Mouse (Mus musculus) heart, embryonic 11.5 days (tissue): ENCODE data around the gene Dand5. TPM values are rescaled to one million over a fixed set of nuclear protein-coding genes. Genes with fewer than 3 reads are reported as not detected.

Source experiments
- ATAC-seq: fragments of 200-750 bp; cut with Nextera tagmentation; replicated peaks from 2 replicates; pipeline ENCODE4 v1.8.0; 2017; ENCODE audit warnings: moderate library complexity; ENCODE audit not compliant: insufficient number of reproducible peaks, low FRiP score, low TSS enrichment
- H3K27ac ChIP-seq: fragments of 300-500 bp; sonication (generic); 2 replicates; pipeline ENCODE4 v1.5.1; 2014; ENCODE audit warnings: mild to moderate bottlenecking, low read depth, low read length
- H3K27me3 ChIP-seq: fragments of 300-500 bp; sonication (generic); 2 replicates; pipeline ENCODE4 v1.6.1; 2014; ENCODE audit warnings: mild to moderate bottlenecking, low read length, mixed read lengths; ENCODE audit not compliant: control insufficient read depth, insufficient read depth
- H3K36me3 ChIP-seq: fragments of 300-500 bp; sonication (generic); 2 replicates; pipeline ENCODE4 v1.6.1; 2014; ENCODE audit warnings: mild to moderate bottlenecking, low read length, moderate library complexity, mixed read lengths; ENCODE audit not compliant: control insufficient read depth, insufficient read depth
- H3K4me1 ChIP-seq: fragments of 300-500 bp; sonication (generic); 2 replicates; pipeline ENCODE4 v1.6.1; 2014; ENCODE audit warnings: low read length; ENCODE audit not compliant: control insufficient read depth, insufficient read depth
- H3K4me2 ChIP-seq: fragments of 300-500 bp; sonication (generic); 2 replicates; pipeline ENCODE4 v1.6.1; 2014; ENCODE audit warnings: mild to moderate bottlenecking, moderate library complexity
- H3K4me3 ChIP-seq: fragments of 300-500 bp; sonication (generic); 2 replicates; pipeline ENCODE4 v1.5.1; 2014; ENCODE audit warnings: low read depth, low read length
- H3K9ac ChIP-seq: fragments of 300-500 bp; sonication (generic); 2 replicates; pipeline ENCODE4 v1.6.1; 2014; ENCODE audit warnings: mild to moderate bottlenecking, low read depth, low read length, moderate library complexity
- H3K9me3 ChIP-seq: fragments of 300-500 bp; sonication (generic); replicated peaks from 2 replicates; pipeline ENCODE4 v1.6.1; 2016; ENCODE audit warnings: low read length; ENCODE audit not compliant: control insufficient read depth
- whole genome bisulfite sequencing: fragments of 180-500 bp; shearing (Covaris S2); extraction: QIAGEN DNeasy Blood & Tissue Kit; methylation state at CpG from one replicate; pipeline ENCODE4 v1.1.7; 2014; ENCODE audit not compliant: insufficient replicate concordance; 5-methylcytosine and 5-hydroxymethylcytosine counted together
- polyA plus RNA-seq: library from polyadenylated mRNA; unstranded; fragments of >200 nt; fragmentation: Nextera tagmentation; extraction: Ambion mirVana; gene quantifications from 2 replicates; pipeline ENCODE4 v1.2.1, GENCODE M21; 2014

Dand5 gene
- polyA plus RNA-seq, 1 experiment from 2014 or later: 5.0 TPM

- H3K4me2 ChIP-seq: no peak overlapping the region
- H3K4me3 ChIP-seq: no peak overlapping the region
- H3K27me3 ChIP-seq: peaks cover 98% of the 10 kb centered on the region
- no peaks in the 10 kb centered on the region for H3K9me3 ChIP-seq
- no peak for ATAC-seq
- peaks cover 8% of the 10 kb centered on the region; the same call in 1 of the 2 replicates for H3K4me1 ChIP-seq
- H3K9ac ChIP-seq: no peak overlapping the region
- 12% methylated on average over 11 of the region's 11 CpGs for WGBS
- H3K36me3 ChIP-seq: no peaks in the 10 kb centered on the region
- no peak overlapping the region for H3K27ac ChIP-seq
These were observed 43.8 kb downstream of the Dand5 start for GRCm38 (mm10) chr8:84778638-84779380.

- no peaks in the 10 kb centered on the region for H3K9me3 ChIP-seq
- H3K36me3 ChIP-seq: no peaks in the 10 kb centered on the region
- no peak overlapping the region for H3K4me3 ChIP-seq
- H3K4me1 ChIP-seq: peaks cover 8% of the 10 kb centered on the region; the same call in 1 of the 2 replicates
- H3K27ac ChIP-seq: no peak overlapping the region
- ATAC-seq: no peak
- 27% methylated on average over 10 of the region's 10 CpGs for WGBS
- no peak overlapping the region for H3K9ac ChIP-seq
- H3K4me2 ChIP-seq: no peak overlapping the region
- peaks cover 98% of the 10 kb centered on the region for H3K27me3 ChIP-seq
These were observed 44.6 kb downstream of the Dand5 start for GRCm38 (mm10) chr8:84777899-84778637.

- peaks cover 15% of the 10 kb centered on the region; the same call in 1 of the 2 replicates for H3K4me1 ChIP-seq
- H3K27me3 ChIP-seq: peaks cover 98% of the 10 kb centered on the region
- H3K9ac ChIP-seq: no peak overlapping the region
- no peak overlapping the region for H3K27ac ChIP-seq
- WGBS: 21% methylated on average over 1 of the region's 1 CpGs
- no peaks in the 10 kb centered on the region for H3K9me3 ChIP-seq
- H3K36me3 ChIP-seq: no peaks in the 10 kb centered on the region
- no peak overlapping the region for H3K4me3 ChIP-seq
- ATAC-seq: no peak
- H3K4me2 ChIP-seq: no peak overlapping the region
These were observed 46.1 kb downstream of the Dand5 start for GRCm38 (mm10) chr8:84776569-84776968.

- H3K4me1 ChIP-seq: peaks cover 15% of the 10 kb centered on the region; the same call in 1 of the 2 replicates
- H3K27me3 ChIP-seq: peaks cover 98% of the 10 kb centered on the region
- no peak overlapping the region for H3K4me2 ChIP-seq
- no peaks in the 10 kb centered on the region for H3K36me3 ChIP-seq
- H3K9me3 ChIP-seq: no peaks in the 10 kb centered on the region
- WGBS: 6% methylated on average over 7 of the region's 7 CpGs
- no peak overlapping the region for H3K4me3 ChIP-seq
- H3K27ac ChIP-seq: no peak overlapping the region
- no peak for ATAC-seq
- H3K9ac ChIP-seq: no peak overlapping the region
These were observed 47.0 kb downstream of the Dand5 start for GRCm38 (mm10) chr8:84775621-84776113.

GRCm38 (mm10) chr8:84775105-84775591, 47.5 kb downstream of the Dand5 start:
- Histone ChIP-seq H3K4me1 (peaks cover 15% of the 10 kb centered on the region; the same call in 1 of the 2 replicates), H3K4me3 (no peak overlapping the region), H3K9ac (no peak overlapping the region; the same call in 1 of the 2 replicates), H3K27ac (no peak overlapping the region), H3K4me2 (no peak overlapping the region), H3K27me3 (peaks cover 97% of the 10 kb centered on the region), H3K9me3 (no peaks in the 10 kb centered on the region), H3K36me3 (no peaks in the 10 kb centered on the region)
- WGBS: 8% methylated on average over 13 of the region's 13 CpGs
- ATAC-seq: no peak

GRCm38 (mm10) chr8:84774473-84774911, 48.1 kb downstream of the Dand5 start:
- 10% methylated on average over 10 of the region's 10 CpGs for WGBS
- Histone ChIP-seq H3K36me3 (no peaks in the 10 kb centered on the region), H3K4me2 (peak overlapping the region; percentile 45), H3K4me1 (peaks cover 15% of the 10 kb centered on the region; the same call in 1 of the 2 replicates), H3K9ac (no peak overlapping the region), H3K4me3 (0 out of 2 replicates have a peak overlapping the region, but pooled peaks have one; percentile 8), H3K9me3 (no peaks in the 10 kb centered on the region), H3K27ac (no peak overlapping the region), H3K27me3 (peaks cover 97% of the 10 kb centered on the region)
- ATAC-seq: no peak

GRCm38 (mm10) chr8:84773833-84774232, 48.8 kb downstream of the Dand5 start:
- WGBS: 0% methylated on average over 19 of the region's 19 CpGs
- no peak for ATAC-seq
- no peak overlapping the region for H3K27ac ChIP-seq
- H3K9ac ChIP-seq: peak overlapping the region; percentile 46; the same call in 1 of the 2 replicates
- H3K4me2 ChIP-seq: peak overlapping the region; percentile 61
- no peaks in the 10 kb centered on the region for H3K9me3 ChIP-seq
- peak overlapping the region; percentile 34 for H3K4me3 ChIP-seq
- H3K36me3 ChIP-seq: no peaks in the 10 kb centered on the region
- H3K4me1 ChIP-seq: peaks cover 15% of the 10 kb centered on the region; the same call in 1 of the 2 replicates
- peaks cover 95% of the 10 kb centered on the region for H3K27me3 ChIP-seq

- Histone ChIP-seq H3K27me3 (peaks cover 90% of the 10 kb centered on the region), H3K9ac (no peak overlapping the region), H3K4me3 (peak overlapping the region; percentile 34), H3K9me3 (no peaks in the 10 kb centered on the region), H3K4me2 (peak overlapping the region; percentile 61), H3K36me3 (no peaks in the 10 kb centered on the region), H3K4me1 (peaks cover 15% of the 10 kb centered on the region; the same call in 1 of the 2 replicates), H3K27ac (no peak overlapping the region)
- WGBS: 3% methylated on average over 9 of the region's 9 CpGs
- ATAC-seq: no peak
These were observed 49.3 kb downstream of the Dand5 start for GRCm38 (mm10) chr8:84773304-84773703.
